Mouse (Mus musculus) sigmoid colon, adult 10 weeks (tissue): ENCODE results near the gene Osbpl10. TPM values are rescaled to one million over a fixed set of nuclear protein-coding genes. Genes with fewer than 3 reads are reported as not detected.

Experiments
- polyA plus RNA-seq: library from polyadenylated mRNA; stranded (reverse); fragments of 350-450 nt; fragmentation: Illumina TruSeq; extraction: RNeasy Lipid Tissue Mini Kit (QIAGEN cat#74804); gene quantifications from one replicate; pipeline ENCODE4 v1.2.3, GENCODE M21; 2014; ENCODE audit warnings: low read depth, low replicate concordance

The Osbpl10 gene
- 1.5 TPM for polyA plus RNA-seq

DNA sequence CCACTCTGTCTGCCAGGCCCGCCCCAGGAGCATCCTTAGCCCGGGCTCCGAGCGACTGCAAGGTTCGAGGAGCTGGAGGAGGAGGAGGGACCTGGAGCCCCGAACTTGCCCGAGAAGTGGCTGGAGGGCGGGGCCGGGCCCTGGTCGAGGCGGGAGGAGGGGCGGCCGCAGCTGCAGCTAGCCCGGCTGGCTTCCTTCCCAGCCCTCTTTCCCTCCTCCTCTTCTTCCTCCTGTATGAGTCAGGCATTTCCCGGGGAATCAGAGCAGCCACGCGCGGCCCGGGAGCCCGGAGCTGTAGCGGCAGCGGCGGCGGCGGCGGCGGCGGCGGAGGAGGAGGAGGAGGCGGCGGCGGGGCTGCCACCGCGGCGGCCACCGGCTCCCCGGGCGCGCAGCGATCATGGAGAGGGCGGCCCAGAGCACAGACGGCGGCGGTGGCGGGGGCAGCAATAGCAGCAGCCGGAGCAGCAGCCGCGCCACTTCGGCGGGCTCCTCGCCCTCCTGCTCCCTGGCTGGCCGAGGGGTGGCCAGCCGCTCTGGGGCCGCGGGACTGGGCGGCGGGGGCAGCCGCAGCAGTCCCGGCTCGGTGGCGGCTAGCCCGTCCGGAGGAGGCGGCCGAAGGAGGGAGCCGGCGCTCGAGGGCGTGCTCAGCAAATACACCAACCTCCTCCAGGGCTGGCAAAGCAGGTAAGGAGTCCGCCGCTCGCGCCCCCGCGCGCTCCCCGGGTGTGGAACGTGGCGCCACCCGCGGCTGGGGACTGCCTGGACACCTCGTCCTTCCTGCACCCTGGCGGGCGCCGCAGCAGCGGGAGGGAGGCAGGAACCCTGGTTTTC lies at the start of gene Osbpl10:
Gene Osbpl10, plus strand, starts transcription at position 289 of the 831 bp plus-strand sequence.

GRCm38 (mm10) chr9:114933723-114934171 lies 44.6 kb upstream of the Osbpl10 start, which contains the start of gene Gpd1l:
Gpd1l (minus strand) TSS chr9:114933987.

GRCm38 (mm10) chr9:114982689-114983360 lies 4.5 kb downstream of the Osbpl10 start, which contains the start of gene Rps27rt:
Rps27rt (minus strand) TSS chr9:114982739.

Other genes with a start within 250 kb of the Osbpl10 start
- 141 TPM for gene Cmtm6, start 247.5 kb upstream of the Osbpl10 start, polyA plus RNA-seq
- gene Cmtm7, start 196.7 kb upstream of the Osbpl10 start, polyA plus RNA-seq: 3.1 TPM
- gene Cmtm8, start 134.4 kb upstream of the Osbpl10 start, polyA plus RNA-seq: 19.0 TPM
- 108 TPM for gene Gpd1l, start 44.6 kb upstream of the Osbpl10 start, polyA plus RNA-seq
- 121 TPM for gene Rps27rt, start 4.2 kb downstream of the Osbpl10 start, polyA plus RNA-seq